Mouse (Mus musculus) embryonic stem cell, embryonic (primary cell): ENCODE results near the gene Pi4k2a.

ENCODE experiments used
- CTCF ChIA-PET, 4 experiments: fragments of 300-600 bp in 2 of 4; fragments of 350-600 bp in 2 of 4; sonication (Branson Sonifier 250); formaldehyde crosslinking; loops; one replicate each; lab custom pipeline; 2022; ENCODE audit warnings: inconsistent platforms in 2 of 4; lab: Charles Lee
- POLR2A ChIA-PET, 4 experiments: fragments of 300-600 bp in 2 of 4; fragments of 350-600 bp in 2 of 4; sonication (Branson Sonifier 250); formaldehyde crosslinking; loops; one replicate each; lab custom pipeline; 2022; ENCODE audit warnings: antibody characterized with exemption in 4 of 4, inconsistent platforms in 1 of 4; lab: Charles Lee

The Pi4k2a gene

GRCm38 (mm10) chr19:42071886-42072608, 18.2 kb upstream of the Pi4k2a start:
- POLR2A ChIA-PET, result interaction anchor here (0.6 to 5.0 kb wide), 22 partner anchors 8 to 289 kb away, joined by 3 to 30 read pairs (median 4); partner anchors contain the start of genes Pi4k2a (in 3 of the 4), Hoga1 (in 2 of the 4), Ankrd2 (in 1 of the 4) and Avpi1 (in 1 of the 4)
- CTCF ChIA-PET, result interaction anchor here (0.5 to 3.2 kb wide), 34 partner anchors 8 to 1622 kb away, joined by 3 to 12 read pairs (median 4); partner anchors contain the start of genes Hoga1 (in 2 of the 4), Pi4k2a (in 2 of the 4) and Ankrd2 (in 1 of the 4)

- ChIA-PET CTCF (interaction anchor here in 3 of 4 experiments (0.5 to 3.2 kb wide), 12 partner anchors 27 to 173 kb away, joined by 3 to 12 read pairs (median 4); partner anchors contain the start of genes Ankrd2 (in 1 of the 3) and Hoga1 (in 1 of the 3)), POLR2A (interaction anchor here in 3 of 4 experiments (0.6 to 5.0 kb wide), 9 partner anchors 13 to 98 kb away, joined by 3 to 30 read pairs (median 4); partner anchors contain the start of genes Pi4k2a (in 2 of the 3), Avpi1 (in 1 of the 3), Hoga1 (in 1 of the 3) and Morn4 (in 1 of the 3))
Observed at GRCm38 (mm10) chr19:42072802-42073201, 17.5 kb upstream of the Pi4k2a start.

DNA sequence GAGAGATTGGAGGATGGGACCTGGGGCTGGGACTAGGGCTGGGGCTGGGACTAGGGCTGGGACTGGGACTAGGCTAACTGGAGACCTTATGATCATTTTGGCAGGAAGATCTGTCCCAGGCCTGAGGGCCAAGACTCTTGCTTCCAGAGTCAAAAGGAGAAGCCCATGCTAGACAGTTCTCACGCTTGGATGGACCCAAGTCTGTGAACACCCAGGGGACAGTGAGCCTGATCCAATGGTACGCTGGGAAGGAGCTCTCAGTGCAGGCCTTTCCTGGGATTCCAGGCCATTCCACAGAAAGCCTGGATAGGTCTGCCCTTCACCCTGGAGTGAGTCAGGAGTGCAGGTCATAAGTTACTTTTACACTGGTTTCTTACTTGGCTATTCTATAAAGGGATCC, 15.2 kb upstream of the Pi4k2a start:
- CTCF ChIA-PET, result interaction anchor here in 2 of 4 experiments (0.6 to 1.1 kb wide), 4 partner anchors 30 to 756 kb away, joined by 3 read pairs; partner anchors contain the start of gene Hoga1 (in 1 of the 2)
- POLR2A ChIA-PET, result interaction anchor here in 3 of 4 experiments (1.0 to 7.4 kb wide), 5 partner anchors 15 to 54 kb away, joined by 3 to 66 read pairs (median 5); partner anchors contain the start of genes Avpi1 (in 2 of the 3) and Pi4k2a (in 2 of the 3)

DNA sequence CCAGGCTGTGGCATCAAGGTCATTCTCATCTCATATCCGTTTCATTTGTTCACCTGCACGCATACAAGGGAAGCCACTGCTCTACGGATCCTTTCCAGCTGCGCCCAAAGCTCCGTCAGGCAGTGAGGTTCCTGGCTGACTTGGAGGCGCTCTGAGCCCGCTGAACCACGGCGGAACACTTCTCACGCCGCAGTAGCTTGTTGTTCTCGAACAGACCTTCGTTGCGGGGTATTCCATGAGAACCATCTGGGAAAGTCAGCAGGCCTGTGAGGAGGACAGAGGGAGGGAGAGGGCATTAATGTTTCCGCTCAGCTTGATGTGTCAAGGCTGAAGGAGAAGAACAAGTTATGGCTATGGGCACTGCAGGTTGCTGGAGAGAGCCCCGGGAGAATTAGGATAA, 14.3 kb upstream of the Pi4k2a start:
- POLR2A ChIA-PET, result interaction anchor here in 3 of 4 experiments (0.5 to 7.4 kb wide), 11 partner anchors 10 to 53 kb away, joined by 3 to 66 read pairs (median 4); partner anchors contain the start of genes Pi4k2a (in 3 of the 3), Avpi1 (in 2 of the 3), Ankrd2 (in 1 of the 3) and Morn4 (in 1 of the 3)
- CTCF ChIA-PET, result interaction anchor here (0.6 to 1.1 kb wide), 6 partner anchors 41 to 90 kb away, joined by 3 to 11 read pairs (median 3); partner anchors contain the start of gene Ankrd2 (in 1 of the 4)

DNA sequence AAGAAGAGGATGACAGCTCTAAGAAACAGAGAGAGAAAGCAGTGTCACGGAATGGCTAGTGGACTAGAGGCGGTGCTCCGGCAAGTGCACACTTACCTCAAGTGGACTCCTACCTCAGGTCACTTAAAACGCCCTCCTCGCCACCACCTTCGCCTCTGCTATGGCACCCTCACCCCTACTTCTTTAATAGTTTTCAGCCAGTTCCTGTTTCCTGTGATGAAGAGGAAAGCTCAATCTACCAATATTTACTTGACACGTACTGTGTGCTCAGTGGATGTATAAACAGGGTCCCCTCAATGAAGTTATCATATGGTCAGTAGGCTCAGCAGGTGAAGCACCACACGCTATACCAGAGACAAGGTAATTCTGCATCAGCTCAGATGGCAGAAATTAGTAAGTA, 11.7 kb upstream of the Pi4k2a start:
- ChIA-PET POLR2A (interaction anchor here in 2 of 4 experiments (1.5 to 7.4 kb wide), 6 partner anchors 10 to 80 kb away, joined by 4 to 66 read pairs (median 6); partner anchors contain the start of genes Pi4k2a (in 2 of the 2) and Avpi1 (in 1 of the 2)), CTCF (interaction anchor here in 3 of 4 experiments (0.6 to 1.1 kb wide), 5 partner anchors 9 to 1774 kb away, joined by 3 to 7 read pairs (median 3); no protein-coding TSS in a partner anchor)

DNA sequence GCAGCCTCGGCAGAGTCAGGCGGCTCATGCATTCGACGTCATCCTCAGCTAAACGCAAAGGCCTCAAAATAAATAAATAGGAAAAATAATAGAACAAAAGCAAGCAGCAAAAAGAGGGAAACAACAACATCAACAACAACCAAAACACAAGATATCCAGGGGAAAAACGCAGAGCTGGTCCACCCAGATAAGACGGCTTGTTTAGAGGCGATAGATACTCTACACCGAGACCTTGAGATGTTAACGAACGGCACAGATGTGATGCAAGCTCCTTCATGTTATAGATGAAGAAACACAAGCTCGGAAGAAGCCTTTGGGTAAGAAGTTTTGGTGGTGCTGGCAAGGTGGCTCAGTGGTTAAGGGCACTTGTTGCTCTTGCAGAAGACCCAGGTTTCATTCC, 11.3 kb upstream of the Pi4k2a start:
- CTCF ChIA-PET, result interaction anchor here (0.6 to 1.1 kb wide), 6 partner anchors 9 to 1773 kb away, joined by 3 to 7 read pairs (median 4); no protein-coding TSS in a partner anchor

DNA sequence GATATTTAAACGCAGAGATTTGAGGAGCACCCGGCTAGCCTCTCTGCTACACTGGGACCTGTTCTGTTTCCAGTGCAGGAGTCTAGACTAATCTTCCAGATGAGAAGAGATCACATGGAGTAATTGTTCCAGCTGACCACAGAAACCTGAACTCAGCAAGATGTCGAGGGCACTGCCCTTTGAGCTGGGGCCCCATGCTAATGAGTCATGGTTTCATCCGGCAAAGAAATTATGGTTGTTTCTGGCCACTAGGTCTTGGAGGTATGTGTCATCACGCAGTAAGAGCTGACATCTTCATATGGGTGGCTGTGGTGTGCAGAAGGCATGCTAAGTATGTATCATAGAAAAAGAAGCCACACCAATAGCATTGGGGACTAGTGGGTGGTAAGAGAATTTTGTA, 10.3 kb upstream of the Pi4k2a start:
- ChIA-PET POLR2A (interaction anchor here (0.6 to 7.4 kb wide), 10 partner anchors 9 to 500 kb away, joined by 3 to 66 read pairs (median 3); partner anchors contain the start of genes Avpi1 (in 2 of the 4) and Pi4k2a (in 2 of the 4)), CTCF (interaction anchor here in 2 of 4 experiments (1.0 to 1.3 kb wide), 2 partner anchors 9 to 86 kb away, joined by 3 read pairs; no protein-coding TSS in a partner anchor)

More for the DNA sequence above, 11.3 kb upstream of the Pi4k2a start:
- POLR2A ChIA-PET, result interaction anchor here in 3 of 4 experiments (0.9 to 7.4 kb wide), 7 partner anchors 10 to 79 kb away, joined by 3 to 66 read pairs (median 5); partner anchors contain the start of genes Avpi1 (in 2 of the 3) and Pi4k2a (in 2 of the 3)

DNA sequence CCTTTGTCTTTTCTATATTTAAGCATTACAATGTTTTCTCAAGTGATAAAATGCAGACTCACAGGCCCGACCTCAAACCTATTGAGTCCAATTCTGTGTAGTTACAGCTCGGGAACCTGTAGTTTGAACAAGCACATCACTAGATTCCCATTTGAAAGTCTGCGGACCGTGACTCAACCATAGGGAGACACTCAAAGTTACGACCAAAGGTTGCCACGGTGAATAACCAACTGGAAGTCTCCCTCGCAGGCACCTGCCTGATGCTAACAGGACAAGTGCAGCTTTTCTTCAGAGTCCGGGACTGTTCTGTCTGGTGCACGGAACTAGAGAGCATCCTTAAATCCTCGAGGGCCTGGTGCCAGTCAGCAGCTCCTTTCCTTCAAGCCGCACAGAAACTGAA, 9.8 kb upstream of the Pi4k2a start:
- ChIA-PET CTCF (interaction anchor here in 3 of 4 experiments (0.6 to 1.4 kb wide), 4 partner anchors 9 to 826 kb away, joined by 3 to 5 read pairs (median 3); no protein-coding TSS in a partner anchor), POLR2A (interaction anchor here in 3 of 4 experiments (0.8 to 7.4 kb wide), 7 partner anchors 9 to 61 kb away, joined by 3 to 66 read pairs (median 3); partner anchors contain the start of gene Pi4k2a (in 2 of the 3))

GRCm38 (mm10) chr19:42081613-42082012, 8.7 kb upstream of the Pi4k2a start:
- ChIA-PET CTCF (interaction anchor here in 1 of 4 experiments (1.4 kb wide), 1 partner anchor 11 kb away, joined by 3 read pairs; no protein-coding TSS in a partner anchor), POLR2A (interaction anchor here in 3 of 4 experiments (0.7 to 5.6 kb wide), 4 partner anchors 8 to 236 kb away, joined by 3 to 25 read pairs (median 4); partner anchors contain the start of gene Pi4k2a (in 1 of the 3))

- ChIA-PET CTCF (no interaction called here), POLR2A (interaction anchor here in 3 of 4 experiments (1.0 to 1.5 kb wide), 3 partner anchors 10 to 44 kb away, joined by 3 to 8 read pairs (median 4); partner anchors contain the start of gene Avpi1 (in 1 of the 3))
Observed at GRCm38 (mm10) chr19:42085690-42086089, 4.6 kb upstream of the Pi4k2a start.

GRCm38 (mm10) chr19:42086166-42086565, 4.1 kb upstream of the Pi4k2a start, which contains the start of gene Morn4:
Gene Morn4 (minus strand): TSS chr19:42086357.
- POLR2A ChIA-PET, result interaction anchor here in 3 of 4 experiments (0.7 to 1.5 kb wide), 6 partner anchors 10 to 78 kb away, joined by 3 to 8 read pairs (median 4); partner anchors contain the start of gene Avpi1 (in 1 of the 3)

DNA sequence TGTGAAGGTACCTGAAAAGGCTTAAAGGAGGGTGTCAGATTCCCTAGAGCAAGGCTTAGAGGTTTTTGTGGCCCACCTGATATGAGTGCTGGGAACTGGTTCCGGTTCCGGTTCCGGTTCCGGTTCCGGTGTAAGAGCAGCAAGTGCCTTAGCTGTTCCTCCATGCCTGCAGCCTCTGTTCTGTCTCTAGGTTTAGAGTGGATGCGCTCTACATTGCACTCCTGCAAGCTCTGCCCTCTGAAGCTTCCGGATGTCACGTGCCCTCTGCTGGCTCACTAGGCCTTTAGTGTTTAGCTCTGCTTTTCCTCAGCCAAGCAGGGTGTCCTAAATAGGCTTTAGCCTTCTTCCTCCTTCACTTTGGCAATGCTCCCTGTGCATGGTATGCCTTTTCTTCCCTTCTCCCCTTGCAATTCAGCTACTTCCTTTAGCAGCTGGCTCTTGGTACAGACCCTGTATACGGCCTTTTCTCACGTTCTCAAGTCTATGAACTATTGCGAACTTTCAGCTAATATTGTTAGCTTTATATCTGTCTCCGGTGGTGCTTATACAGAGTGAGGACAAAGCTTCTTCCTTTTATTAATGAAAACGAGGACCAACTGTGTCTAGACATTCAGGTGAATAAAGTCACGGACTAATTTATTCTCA, 1.0 kb upstream of the Pi4k2a start:
- ChIA-PET POLR2A (interaction anchor here in 3 of 4 experiments (0.6 to 9.1 kb wide), 67 partner anchors 10 to 343 kb away, joined by 3 to 133 read pairs (median 6); partner anchors contain the start of genes Avpi1 (in 3 of the 3), Hoga1 (in 3 of the 3), Exosc1 (in 2 of the 3) and Marveld1 (in 2 of the 3)), CTCF (interaction anchor here (0.5 to 2.9 kb wide), 19 partner anchors 18 to 450 kb away, joined by 3 to 18 read pairs (median 4); partner anchors contain the start of genes Ankrd2 (in 1 of the 4), Avpi1 (in 1 of the 4), Hoga1 (in 1 of the 4) and Marveld1 (in 1 of the 4))

More at GRCm38 (mm10) chr19:42086166-42086565, 4.1 kb upstream of the Pi4k2a start, which contains the start of gene Morn4:
- CTCF ChIA-PET, result interaction anchor here in 1 of 4 experiments (0.6 kb wide), 1 partner anchor 241 kb away, joined by 3 read pairs; no protein-coding TSS in a partner anchor

- ChIA-PET CTCF (interaction anchor here (0.6 to 2.9 kb wide), 19 partner anchors 19 to 349 kb away, joined by 3 to 18 read pairs (median 4); partner anchors contain the start of genes Ankrd2 (in 1 of the 4), Hoga1 (in 1 of the 4) and Marveld1 (in 1 of the 4)), POLR2A (interaction anchor here in 3 of 4 experiments (0.5 to 9.1 kb wide), 78 partner anchors 8 to 674 kb away, joined by 3 to 133 read pairs (median 5); partner anchors contain the start of genes Avpi1 (in 3 of the 3), Hoga1 (in 3 of the 3), Marveld1 (in 2 of the 3) and Pgam1 (in 2 of the 3))
Observed at GRCm38 (mm10) chr19:42090637-42091141, 419 bp downstream of the Pi4k2a start.

DNA sequence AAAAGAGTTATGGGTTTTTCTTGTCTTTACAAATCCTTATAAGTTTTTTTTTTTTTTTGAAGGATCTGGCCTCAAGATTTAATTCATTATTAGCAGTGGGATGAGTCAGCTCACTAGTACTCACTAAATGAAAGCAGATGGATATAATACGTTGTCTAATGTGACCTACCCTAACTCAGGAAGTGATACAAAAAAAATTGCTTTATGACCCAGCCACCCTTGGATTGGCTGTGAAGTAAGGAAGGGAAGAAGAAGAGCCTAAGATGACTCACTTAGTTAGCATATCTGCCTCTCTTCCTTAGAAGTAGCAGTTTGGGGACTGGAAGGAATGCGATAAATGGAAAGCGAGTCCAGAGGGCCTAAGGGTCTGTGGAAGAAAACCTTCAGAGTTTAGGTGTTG, 9.1 kb downstream of the Pi4k2a start:
- ChIA-PET POLR2A (interaction anchor here in 2 of 4 experiments (0.7 to 1.4 kb wide), 3 partner anchors 8 to 104 kb away, joined by 3 to 5 read pairs (median 4); partner anchors contain the start of gene Pi4k2a (in 1 of the 2)), CTCF (no interaction called here)

DNA sequence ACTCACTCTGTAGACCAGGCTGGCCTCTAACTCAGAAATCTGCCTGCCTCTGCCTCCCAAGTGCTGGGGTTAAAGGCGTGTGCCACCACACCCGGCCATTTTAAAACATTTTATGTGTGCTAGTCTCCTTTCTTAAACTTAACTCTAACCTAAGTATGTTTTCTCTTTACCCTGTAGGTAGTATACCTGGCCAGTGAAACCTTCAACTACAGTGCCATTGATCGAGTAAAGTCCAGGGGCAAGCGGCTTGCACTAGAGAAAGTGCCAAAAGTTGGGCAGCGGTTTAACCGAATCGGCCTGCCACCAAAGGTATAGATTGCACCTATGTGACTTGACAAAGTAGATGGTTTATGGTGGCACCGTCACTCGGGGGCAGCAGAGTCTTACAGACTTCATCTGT, 14.4 kb downstream of the Pi4k2a start:
- ChIA-PET POLR2A (interaction anchor here in 2 of 4 experiments (0.6 to 2.3 kb wide), 6 partner anchors 15 to 1423 kb away, joined by 3 to 13 read pairs (median 3); partner anchors contain the start of gene Pi4k2a (in 2 of the 2)), CTCF (interaction anchor here in 1 of 4 experiments (1.0 kb wide), 2 partner anchors 47 to 61 kb away, joined by 3 to 4 read pairs; no protein-coding TSS in a partner anchor)
